Mouse (Mus musculus): ENCODE measurements at regions not wholly inside any gene's neighbourhood (a gene's known extent, or its start where the extent isn't known, plus 50 kb on each side); places are given as distances from the start of the nearest gene placed in this dataset.

DNA sequence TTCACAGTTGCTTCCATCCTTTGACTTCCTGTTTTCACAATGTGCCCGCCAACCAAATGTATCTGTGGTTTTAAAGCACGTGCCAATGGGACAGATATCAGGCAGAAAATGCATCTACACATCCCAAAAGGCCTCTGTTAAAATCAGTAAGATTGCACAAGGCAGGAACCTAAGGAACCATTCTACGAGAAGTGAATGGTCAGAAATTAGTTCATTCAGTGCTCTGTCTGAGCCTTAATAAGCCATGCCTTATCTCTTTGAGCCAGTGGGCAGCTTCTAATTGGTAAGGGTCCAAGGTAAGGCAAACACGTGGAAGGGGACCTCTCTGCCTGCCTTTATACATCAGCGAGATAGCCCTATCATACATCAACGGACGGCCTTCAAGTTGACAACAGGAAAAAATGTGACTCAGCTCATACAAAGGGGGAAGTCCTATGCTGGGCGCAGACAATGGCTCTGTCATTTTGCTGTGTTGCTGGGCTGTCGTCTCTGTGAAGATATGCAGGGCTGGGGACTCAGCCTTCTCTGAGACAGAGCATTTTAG lies 78.3 kb upstream of the Tet2 start:
- Histone ChIP-seq H3K27ac (ENCODE audit: low read depth, low read length) (no peak overlapping the region), H3K4me1 (replicated peaks; ENCODE audit: control insufficient read depth, insufficient read depth, low read length) (no peaks in the 10 kb centered on the region), H3K4me3 (ENCODE audit: low read depth, low read length) (no peak overlapping the region), H3K36me3 (ENCODE audit: control insufficient read depth, insufficient read depth, low read length) (no peaks in the 10 kb centered on the region), H3K9me3 (ENCODE audit: control insufficient read depth, low read length) (no peaks in the 10 kb centered on the region), H3K27me3 (ENCODE audit: control insufficient read depth, insufficient read depth, low read length) (no peaks in the 10 kb centered on the region), H3K9ac (ENCODE audit: low read length) (no peak overlapping the region), H3K4me2 (ENCODE audit: low read depth, low read length, severe bottlenecking) (no peak overlapping the region)
- 73% methylated on average over 9 of the region's 9 CpGs for WGBS
- ATAC-seq (replicated peaks; ENCODE audit: low FRiP score) (no peak), DNase-seq (ENCODE audit: low spot score) (no peak)

DNA sequence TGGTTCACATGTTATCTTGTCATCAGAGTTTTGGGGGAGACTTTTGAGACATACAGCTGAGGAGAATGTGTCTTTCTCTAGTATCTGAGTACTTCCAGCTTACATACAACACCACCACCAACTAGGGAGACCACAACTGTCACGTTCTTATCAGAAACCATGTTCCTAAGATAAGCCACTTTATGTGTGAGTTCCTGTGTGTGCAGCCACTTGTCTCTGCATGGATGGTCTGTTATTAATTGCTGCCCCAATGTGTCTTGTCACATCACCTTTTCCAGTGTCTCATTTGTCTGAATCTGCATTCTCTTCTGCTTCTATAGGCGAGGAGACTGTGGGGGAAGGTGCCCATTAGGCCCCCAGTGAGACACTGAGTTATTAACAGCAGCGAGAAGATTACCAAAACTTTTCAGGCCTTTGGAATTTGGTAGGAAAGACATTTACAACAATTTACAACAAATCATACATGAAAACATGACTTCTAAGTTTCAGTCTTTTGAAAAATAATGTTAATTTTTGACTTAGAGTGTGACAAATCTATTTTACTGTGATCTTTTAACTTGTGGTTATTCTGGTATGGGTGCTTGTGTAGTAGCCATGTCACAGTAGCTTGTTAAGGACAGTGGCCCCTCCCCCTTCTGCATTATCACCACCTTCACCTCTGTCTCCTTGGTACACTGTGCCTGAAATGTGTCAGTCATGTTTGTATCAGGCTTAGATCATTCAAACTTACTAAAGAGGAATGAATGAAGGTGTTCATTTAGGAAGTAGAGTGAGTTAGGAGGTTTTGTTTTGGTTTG lies 79.3 kb upstream of the Tet2 start:
- ATAC-seq (replicated peaks; ENCODE audit: low FRiP score) (no peak), DNase-seq (ENCODE audit: low spot score) (no peak)
- Histone ChIP-seq H3K27me3 (ENCODE audit: control insufficient read depth, insufficient read depth, low read length) (no peaks in the 10 kb centered on the region), H3K9ac (ENCODE audit: low read length) (no peak overlapping the region), H3K36me3 (ENCODE audit: control insufficient read depth, insufficient read depth, low read length) (no peaks in the 10 kb centered on the region), H3K27ac (ENCODE audit: low read depth, low read length) (no peak overlapping the region), H3K4me3 (ENCODE audit: low read depth, low read length) (no peak overlapping the region), H3K4me1 (replicated peaks; ENCODE audit: control insufficient read depth, insufficient read depth, low read length) (no peaks in the 10 kb centered on the region), H3K4me2 (ENCODE audit: low read depth, low read length, severe bottlenecking) (no peak overlapping the region), H3K9me3 (ENCODE audit: control insufficient read depth, low read length) (no peaks in the 10 kb centered on the region)
- WGBS = 88% methylated on average over 3 of the region's 3 CpGs

DNA sequence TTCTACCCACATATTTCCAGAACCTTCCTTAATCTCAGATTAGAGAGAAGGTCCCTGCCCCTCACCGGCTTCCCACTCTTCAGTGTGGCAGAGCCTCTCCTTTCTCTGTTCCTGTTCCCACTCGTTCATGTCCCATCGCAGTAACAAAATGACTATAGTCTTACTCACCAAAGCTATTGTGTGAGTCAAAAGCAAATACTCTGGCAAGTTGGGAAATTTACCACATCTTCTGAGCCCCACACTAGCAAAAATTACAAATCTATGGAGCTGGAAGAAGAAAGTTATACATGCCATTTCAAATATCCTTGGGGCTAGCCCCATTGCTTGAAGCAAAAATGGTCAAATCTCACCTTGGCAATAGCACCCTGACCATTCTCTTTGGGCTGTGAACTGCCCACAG lies 80.1 kb upstream of the Tet2 start:
- Histone ChIP-seq H3K9ac (ENCODE audit: low read length) (no peak overlapping the region), H3K4me1 (replicated peaks; ENCODE audit: control insufficient read depth, insufficient read depth, low read length) (no peaks in the 10 kb centered on the region), H3K27me3 (ENCODE audit: control insufficient read depth, insufficient read depth, low read length) (no peaks in the 10 kb centered on the region), H3K9me3 (ENCODE audit: control insufficient read depth, low read length) (no peaks in the 10 kb centered on the region), H3K27ac (ENCODE audit: low read depth, low read length) (no peak overlapping the region), H3K4me2 (ENCODE audit: low read depth, low read length, severe bottlenecking) (no peak overlapping the region), H3K36me3 (ENCODE audit: control insufficient read depth, insufficient read depth, low read length) (no peaks in the 10 kb centered on the region), H3K4me3 (ENCODE audit: low read depth, low read length) (no peak overlapping the region)
- no peak for DNase-seq (ENCODE audit: low spot score)
- no peak for ATAC-seq (replicated peaks; ENCODE audit: low FRiP score)
- 95% methylated on average over 3 of the region's 3 CpGs for WGBS

DNA sequence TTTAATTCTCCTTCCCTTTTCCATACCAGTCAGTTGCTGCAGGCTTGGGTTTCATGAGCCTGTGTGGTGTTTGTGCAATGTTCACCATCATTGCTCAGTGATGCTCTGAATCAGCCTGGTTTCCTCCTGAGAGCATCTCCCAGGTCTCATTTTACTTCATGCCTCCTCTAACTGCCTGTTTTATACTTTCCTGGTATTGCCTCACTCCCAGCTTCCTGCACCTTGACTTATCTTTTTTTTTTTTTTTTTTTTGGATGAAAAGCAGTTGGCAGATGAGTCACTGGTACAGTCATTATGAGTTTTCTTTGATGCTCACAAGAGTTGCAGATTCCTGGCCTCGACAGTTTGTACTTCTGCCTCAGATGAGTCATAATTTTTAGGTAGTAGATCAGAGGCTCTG lies 81.5 kb upstream of the Tet2 start:
- no peak overlapping the region for H3K27ac ChIP-seq (ENCODE audit: low read depth, low read length)
- H3K9ac ChIP-seq (ENCODE audit: low read length) = no peak overlapping the region
- no peaks in the 10 kb centered on the region for H3K27me3 ChIP-seq (ENCODE audit: control insufficient read depth, insufficient read depth, low read length)
- no peaks in the 10 kb centered on the region for H3K9me3 ChIP-seq (ENCODE audit: control insufficient read depth, low read length)
- ATAC-seq (replicated peaks; ENCODE audit: low FRiP score) = no peak
- no peaks in the 10 kb centered on the region for H3K36me3 ChIP-seq (ENCODE audit: control insufficient read depth, insufficient read depth, low read length)
- no peak for DNase-seq (ENCODE audit: low spot score)
- no peaks in the 10 kb centered on the region for H3K4me1 ChIP-seq (replicated peaks; ENCODE audit: control insufficient read depth, insufficient read depth, low read length)
- 79% methylated on average over 1 of the region's 1 CpGs for WGBS
- no peak overlapping the region for H3K4me2 ChIP-seq (ENCODE audit: low read depth, low read length, severe bottlenecking)
- no peak overlapping the region for H3K4me3 ChIP-seq (ENCODE audit: low read depth, low read length)

DNA sequence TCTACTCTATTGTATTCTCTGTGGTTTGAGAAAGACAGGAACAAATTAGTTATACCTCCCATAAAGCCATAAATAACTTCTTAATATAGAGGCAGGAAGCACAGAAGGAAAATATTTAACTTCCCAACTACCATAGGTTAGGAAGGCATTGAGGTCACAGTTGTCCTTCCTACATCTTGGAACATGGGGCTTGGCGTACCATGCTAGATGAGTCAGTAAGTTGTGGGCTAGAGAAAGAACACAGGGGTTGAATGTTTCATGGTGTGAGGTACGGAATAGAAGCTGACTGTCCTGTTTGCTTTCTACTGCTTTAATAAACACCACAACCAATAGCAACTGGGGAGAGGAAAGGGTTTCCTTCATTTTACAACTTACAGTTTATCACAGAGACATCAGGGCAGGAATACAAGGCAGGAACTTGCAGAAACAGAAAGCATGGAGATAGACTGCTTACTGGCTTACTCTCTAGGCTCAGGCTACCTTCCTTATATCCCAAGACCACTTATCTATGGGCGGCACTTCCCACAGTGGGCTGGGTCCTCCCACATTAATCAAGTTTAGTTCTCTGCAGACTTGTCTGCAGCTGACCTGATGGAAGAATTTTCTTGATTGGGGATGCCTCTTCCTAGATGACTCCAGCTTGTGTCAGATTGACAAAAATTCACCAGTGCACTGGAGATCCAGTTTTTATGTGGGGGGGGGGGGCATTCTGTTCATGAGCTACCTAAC lies 82.3 kb upstream of the Tet2 start:
- Histone ChIP-seq H3K9me3 (ENCODE audit: control insufficient read depth, low read length) (no peaks in the 10 kb centered on the region), H3K4me2 (ENCODE audit: low read depth, low read length, severe bottlenecking) (no peak overlapping the region), H3K36me3 (ENCODE audit: control insufficient read depth, insufficient read depth, low read length) (no peaks in the 10 kb centered on the region), H3K4me1 (replicated peaks; ENCODE audit: control insufficient read depth, insufficient read depth, low read length) (no peaks in the 10 kb centered on the region), H3K27ac (ENCODE audit: low read depth, low read length) (no peak overlapping the region), H3K9ac (ENCODE audit: low read length) (no peak overlapping the region), H3K4me3 (ENCODE audit: low read depth, low read length) (no peak overlapping the region), H3K27me3 (ENCODE audit: control insufficient read depth, insufficient read depth, low read length) (no peaks in the 10 kb centered on the region)
- ATAC-seq (replicated peaks; ENCODE audit: low FRiP score) (no peak), DNase-seq (ENCODE audit: low spot score) (no peak)
- 89% methylated on average over 3 of the region's 3 CpGs for WGBS

DNA sequence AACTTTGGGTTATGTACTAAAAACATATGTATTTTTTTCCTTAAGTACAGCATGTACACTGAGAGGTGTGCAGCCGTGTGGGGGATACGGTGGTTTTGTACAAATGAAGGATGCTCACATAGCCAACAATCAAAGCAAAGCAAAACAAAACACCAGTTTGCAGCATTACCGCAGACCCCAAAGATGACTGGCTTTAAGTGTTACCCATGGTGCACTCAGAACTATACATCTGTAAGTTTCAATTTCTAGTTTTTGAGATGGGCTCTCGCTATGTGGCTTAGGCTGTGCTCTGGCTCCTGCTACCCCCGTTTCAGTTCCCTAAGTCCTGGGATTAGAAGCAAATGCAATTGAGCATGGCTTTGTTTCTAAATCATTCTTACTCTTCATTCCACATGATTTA lies 89.4 kb upstream of the Tet2 start:
- WGBS = 89% methylated on average over 5 of the region's 5 CpGs
- H3K27me3 ChIP-seq (ENCODE audit: control insufficient read depth, insufficient read depth, low read length) = no peaks in the 10 kb centered on the region
- no peak overlapping the region for H3K9ac ChIP-seq (ENCODE audit: low read length)
- no peak overlapping the region for H3K27ac ChIP-seq (ENCODE audit: low read depth, low read length)
- ATAC-seq (replicated peaks; ENCODE audit: low FRiP score) = no peak
- no peaks in the 10 kb centered on the region for H3K9me3 ChIP-seq (ENCODE audit: control insufficient read depth, low read length)
- H3K4me1 ChIP-seq (replicated peaks; ENCODE audit: control insufficient read depth, insufficient read depth, low read length) = no peaks in the 10 kb centered on the region
- no peak overlapping the region for H3K4me2 ChIP-seq (ENCODE audit: low read depth, low read length, severe bottlenecking)
- no peaks in the 10 kb centered on the region for H3K36me3 ChIP-seq (ENCODE audit: control insufficient read depth, insufficient read depth, low read length)
- no peak for DNase-seq (ENCODE audit: low spot score)
- no peak overlapping the region for H3K4me3 ChIP-seq (ENCODE audit: low read depth, low read length)

DNA sequence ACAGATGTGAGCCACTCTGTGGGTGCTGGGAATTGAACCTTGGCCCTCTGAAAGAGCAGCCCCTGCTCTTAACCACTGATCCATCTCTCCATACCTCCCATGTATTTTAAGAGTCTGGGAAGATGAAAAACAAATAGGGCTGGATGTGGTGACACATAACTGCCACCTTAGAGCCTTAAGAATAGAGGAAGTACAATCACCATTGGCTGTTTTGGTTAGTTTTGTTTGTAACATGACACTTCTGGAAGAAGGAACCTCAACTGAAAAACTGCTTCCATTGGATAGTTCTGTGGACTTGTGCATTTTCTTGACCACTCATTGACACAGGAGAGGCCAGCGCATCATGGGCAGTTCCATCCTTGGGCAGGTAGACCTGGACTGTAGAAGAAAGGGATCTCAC lies 100.7 kb upstream of the Tet2 start:
- Histone ChIP-seq H3K27me3 (ENCODE audit: control insufficient read depth, insufficient read depth, low read length) (no peaks in the 10 kb centered on the region), H3K4me3 (ENCODE audit: low read depth, low read length) (no peak overlapping the region), H3K36me3 (ENCODE audit: control insufficient read depth, insufficient read depth, low read length) (no peaks in the 10 kb centered on the region), H3K9ac (ENCODE audit: low read length) (no peak overlapping the region), H3K4me2 (ENCODE audit: low read depth, low read length, severe bottlenecking) (no peak overlapping the region), H3K27ac (ENCODE audit: low read depth, low read length) (no peak overlapping the region), H3K9me3 (ENCODE audit: control insufficient read depth, low read length) (no peaks in the 10 kb centered on the region), H3K4me1 (replicated peaks; ENCODE audit: control insufficient read depth, insufficient read depth, low read length) (peaks cover 2% of the 10 kb centered on the region; the same call in 1 of the 2 replicates)
- 96% methylated on average over 1 of the region's 1 CpGs for WGBS
- DNase-seq (ENCODE audit: low spot score) (no peak), ATAC-seq (replicated peaks; ENCODE audit: low FRiP score) (no peak)

DNA sequence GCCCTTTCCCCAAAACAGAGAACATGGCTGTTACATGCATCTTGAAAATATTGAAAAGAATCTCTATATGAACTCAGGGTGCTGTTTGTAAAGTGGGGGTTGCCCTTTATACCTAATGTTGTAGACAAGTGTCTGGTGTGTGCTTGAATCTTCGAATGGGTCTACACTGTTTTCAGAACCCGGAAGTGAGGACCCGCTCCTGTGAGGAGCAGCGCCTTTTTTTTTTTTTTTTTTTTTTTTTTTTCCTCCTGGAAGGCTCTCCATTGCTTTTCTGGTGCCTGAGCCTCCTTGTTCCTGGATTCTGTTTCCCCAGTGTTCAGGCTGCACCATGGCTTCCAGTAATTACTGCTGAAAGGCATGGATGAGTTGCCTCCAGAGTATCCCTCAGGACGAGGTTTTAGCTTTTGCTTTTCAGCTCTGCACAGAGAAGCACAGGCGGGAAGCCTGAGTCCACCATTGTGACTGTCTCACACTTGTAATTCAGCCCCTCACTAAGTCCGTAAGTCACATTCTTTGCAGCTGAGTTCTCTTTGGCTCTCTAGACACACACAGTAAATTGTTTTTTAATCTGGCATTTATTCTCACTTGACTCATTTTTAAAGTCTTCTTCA lies 101.6 kb upstream of the Tet2 start:
- no peak overlapping the region for H3K9ac ChIP-seq (ENCODE audit: low read length)
- DNase-seq (ENCODE audit: low spot score) (no peak), ATAC-seq (replicated peaks; ENCODE audit: low FRiP score) (peak; percentile 69)
- no peaks in the 10 kb centered on the region for H3K27me3 ChIP-seq (ENCODE audit: control insufficient read depth, insufficient read depth, low read length)
- 32% methylated on average over 7 of the region's 7 CpGs for WGBS
- H3K27ac ChIP-seq (ENCODE audit: low read depth, low read length) = no peak overlapping the region
- H3K9me3 ChIP-seq (ENCODE audit: control insufficient read depth, low read length) = no peaks in the 10 kb centered on the region
- H3K4me3 ChIP-seq (ENCODE audit: low read depth, low read length) = no peak overlapping the region
- H3K4me1 ChIP-seq (replicated peaks; ENCODE audit: control insufficient read depth, insufficient read depth, low read length) = peaks cover 2% of the 10 kb centered on the region; the same call in 1 of the 2 replicates
- H3K4me2 ChIP-seq (ENCODE audit: low read depth, low read length, severe bottlenecking) = peak overlapping the region; percentile 21; the same call in 1 of the 2 replicates
- no peaks in the 10 kb centered on the region for H3K36me3 ChIP-seq (ENCODE audit: control insufficient read depth, insufficient read depth, low read length)
